Mouse (Mus musculus) spleen, adult 2 months (tissue): ENCODE measurements around the gene Mlip. TPM values are rescaled to one million over a fixed set of nuclear protein-coding genes. Genes with fewer than 3 reads are reported as not detected.
"Not testable (repeated sequence)": the region's sequence is repeated elsewhere in the genome, so short reads cannot be mapped to it uniquely, and the experiment has no call there.

Source experiments
- DNase-seq, 2 experiments: peaks; one replicate each; pipeline versions ENCODE4 v3.0.0 to v3.0.0-alpha.2; 2012 to 2021; ENCODE audit warnings: low spot score in 2 of 2, low read depth in 1 of 2
- H3K27ac ChIP-seq: fragments of 200-500 bp; 2 replicates; pipeline ENCODE4 v1.5.1; 2012; ENCODE audit warnings: low read length, inconsistent platforms; ENCODE audit not compliant: insufficient read depth
- H3K27me3 ChIP-seq: fragments of 200-500 bp; 2 replicates; pipeline ENCODE4 v1.6.1; 2012; ENCODE audit warnings: mild to moderate bottlenecking, moderate library complexity, low read length, inconsistent platforms; ENCODE audit not compliant: control insufficient read depth, insufficient read depth
- H3K36me3 ChIP-seq: fragments of 200-500 bp; 2 replicates; pipeline ENCODE4 v1.6.1; 2012; ENCODE audit warnings: mild to moderate bottlenecking, low read length, inconsistent platforms; ENCODE audit not compliant: control insufficient read depth, insufficient read depth
- H3K4me1 ChIP-seq: fragments of 200-500 bp; 2 replicates; pipeline ENCODE4 v1.6.1; 2011; ENCODE audit warnings: inconsistent platforms; ENCODE audit not compliant: control insufficient read depth, insufficient read depth, insufficient read length
- H3K4me3 ChIP-seq: fragments of 200-500 bp; 2 replicates; pipeline ENCODE4 v1.5.1; 2011; ENCODE audit warnings: mild to moderate bottlenecking, inconsistent platforms; ENCODE audit not compliant: insufficient read depth, insufficient read length; ENCODE audit errors: extremely low read depth
- CTCF ChIP-seq: fragments of 200-500 bp; IDR thresholded peaks from 2 replicates; pipeline ENCODE4 v1.5.1; 2011; ENCODE audit warnings: mild to moderate bottlenecking, inconsistent platforms; ENCODE audit not compliant: insufficient read depth, insufficient read length, insufficient replicate concordance; ENCODE audit errors: extremely low read depth
- POLR2A ChIP-seq: fragments of 200-500 bp; IDR thresholded peaks from 2 replicates; pipeline ENCODE4 v1.6.1; 2011; ENCODE audit warnings: low read depth, low read length, inconsistent platforms
- WGBS: fragments of 180-500 bp; shearing (Covaris S2); methylation state at CpG from one replicate; pipeline ENCODE4 v1.1.7; 2018; 5-methylcytosine and 5-hydroxymethylcytosine counted together
- polyA plus RNA-seq: library from polyadenylated mRNA; depleted of rRNA; stranded (reverse); fragments of >200 nt; gene quantifications from 2 replicates; pipeline ENCODE4 v1.2.3, GENCODE M21; 2012

The Mlip gene
- polyA plus RNA-seq, 1 experiment, result not detected

DNA sequence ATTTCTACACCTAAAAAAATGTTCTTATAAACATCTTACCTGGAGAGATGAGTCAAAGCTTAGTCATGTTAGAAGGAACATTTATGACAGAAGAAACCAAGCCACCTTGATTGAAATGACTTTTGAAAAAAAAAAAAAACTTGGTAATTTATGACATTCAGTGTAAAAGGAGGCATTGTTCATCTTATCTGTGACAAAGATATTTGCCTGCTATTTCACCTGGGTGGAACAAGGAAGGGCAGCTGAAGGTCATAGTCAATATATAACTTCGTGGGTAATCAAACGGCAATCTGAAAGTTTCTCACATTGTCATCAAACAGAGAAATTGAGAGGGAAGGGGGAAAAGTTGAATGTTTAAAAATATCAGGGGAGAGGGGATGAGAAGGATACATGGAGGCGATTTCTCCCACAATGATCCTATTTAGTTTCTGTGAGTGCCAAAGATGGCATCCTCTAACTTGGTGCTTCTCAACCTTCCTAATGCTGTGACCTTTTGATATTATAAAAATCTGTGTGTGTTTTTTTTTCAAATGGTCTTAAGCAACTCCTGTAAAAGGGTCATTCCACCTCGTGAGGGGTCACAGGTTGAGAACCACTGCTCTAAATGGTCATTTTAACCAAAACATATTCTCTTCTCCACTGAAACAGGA lies 192.4 kb downstream of the Mlip start:
- TF ChIP-seq POLR2A, result no peak
- TF ChIP-seq CTCF, result no peak
- Histone ChIP-seq H3K4me3 (no peak overlapping the region), H3K27me3 (no peaks in the 10 kb centered on the region), H3K4me1 (no peaks in the 10 kb centered on the region), H3K36me3 (no peaks in the 10 kb centered on the region), H3K27ac (no peak overlapping the region)
- 85% methylated on average over 4 of the region's 4 CpGs for WGBS
- DNase-seq, result no peak

DNA sequence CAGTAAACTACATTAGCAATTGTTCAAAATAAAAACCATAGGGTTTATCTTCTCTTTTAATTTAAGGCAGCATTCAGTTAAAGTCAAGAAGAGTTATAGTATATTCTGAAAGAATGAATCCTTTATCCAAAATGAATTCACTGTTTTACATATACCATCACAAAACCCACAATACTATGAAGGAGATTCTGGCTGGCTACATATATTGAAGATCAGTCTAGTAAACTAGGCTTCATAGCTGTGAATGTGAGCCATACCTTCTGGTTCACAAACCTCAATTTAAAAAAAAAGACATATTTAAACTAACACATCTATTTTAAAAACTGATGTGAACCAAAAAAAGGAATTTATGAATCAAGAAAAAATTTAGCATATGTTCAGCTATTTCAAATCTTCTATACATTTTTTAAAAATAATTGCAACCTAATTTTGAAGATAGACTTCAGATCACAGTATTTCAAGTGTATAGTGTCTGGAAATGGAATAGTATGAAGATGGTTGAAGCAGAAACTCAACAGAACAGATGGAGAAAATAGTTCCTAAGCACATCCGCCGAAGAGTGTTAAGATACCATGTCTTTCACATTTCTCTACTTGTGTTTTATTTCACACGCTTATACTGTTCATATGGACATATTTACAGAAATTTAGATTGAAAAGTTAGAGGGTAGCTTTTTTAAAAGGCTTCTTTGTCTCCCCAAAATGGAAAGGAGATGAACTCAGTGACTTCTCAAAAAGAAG lies 204.1 kb downstream of the Mlip start:
- H3K4me1 ChIP-seq, result no peaks in the 10 kb centered on the region
- H3K4me3 ChIP-seq, result no peak overlapping the region
- DNase-seq, result no peak
- WGBS, result 94% methylated on average over 3 of the region's 3 CpGs
- no peaks in the 10 kb centered on the region for H3K27me3 ChIP-seq
- no peaks in the 10 kb centered on the region for H3K36me3 ChIP-seq
- no peak for TF ChIP-seq POLR2A
- no peak overlapping the region for H3K27ac ChIP-seq

DNA sequence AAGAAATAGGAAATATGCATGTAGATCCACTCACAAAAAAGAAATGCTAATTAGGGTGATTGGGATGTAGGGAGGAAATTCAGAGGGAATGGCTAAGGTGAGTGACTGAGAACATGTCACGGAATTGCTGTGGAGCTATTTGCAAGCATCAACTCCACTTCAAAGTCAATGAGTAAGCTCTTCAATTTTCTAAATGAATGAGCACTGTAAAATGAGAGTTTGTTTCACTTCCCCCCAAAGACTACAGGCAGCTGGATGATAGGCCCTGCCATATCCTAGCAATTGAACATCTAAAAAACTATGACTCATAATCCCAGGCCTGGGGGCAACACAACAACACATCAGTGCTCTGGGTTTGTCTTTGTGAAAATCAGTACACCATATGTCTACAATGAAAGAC lies 233.0 kb downstream of the Mlip start:
- TF ChIP-seq POLR2A, result no peak
- TF ChIP-seq CTCF, result no peak
- no peaks in the 10 kb centered on the region; the same call in 1 of the 2 replicates for H3K27me3 ChIP-seq
- no peaks in the 10 kb centered on the region for H3K4me1 ChIP-seq
- no peak for DNase-seq
- no peaks in the 10 kb centered on the region for H3K36me3 ChIP-seq
- H3K4me3 ChIP-seq, result no peak overlapping the region
- WGBS, result 89% methylated on average over 1 of the region's 1 CpGs
- no peak overlapping the region for H3K27ac ChIP-seq

DNA sequence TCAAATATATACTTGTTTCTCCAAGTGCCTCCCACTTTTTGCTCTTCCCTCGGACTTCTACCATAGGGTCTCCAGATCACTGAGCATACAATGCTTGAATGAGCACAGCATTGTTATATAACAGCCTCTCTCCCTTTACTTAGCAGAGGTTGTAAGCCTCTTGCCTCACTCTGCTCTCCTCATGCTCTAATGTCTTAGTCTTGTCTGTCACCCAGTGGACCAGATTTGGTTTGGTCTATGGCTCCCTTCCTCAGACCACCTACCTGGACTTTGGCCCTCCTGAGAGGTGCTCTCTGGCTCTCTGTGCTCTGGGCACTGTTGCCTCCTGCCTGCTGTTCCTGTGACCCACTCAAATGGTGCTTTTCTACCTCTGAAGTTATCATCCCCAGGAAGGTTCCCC lies 255.9 kb downstream of the Mlip start:
- DNase-seq, result no peak
- WGBS, result 72% methylated on average over 1 of the region's 1 CpGs
- TF ChIP-seq POLR2A, result no peak
- no peak for TF ChIP-seq CTCF
- Histone ChIP-seq H3K36me3 (no peaks in the 10 kb centered on the region), H3K4me3 (no peak overlapping the region), H3K4me1 (no peaks in the 10 kb centered on the region), H3K27ac (no peak overlapping the region), H3K27me3 (no peaks in the 10 kb centered on the region)

DNA sequence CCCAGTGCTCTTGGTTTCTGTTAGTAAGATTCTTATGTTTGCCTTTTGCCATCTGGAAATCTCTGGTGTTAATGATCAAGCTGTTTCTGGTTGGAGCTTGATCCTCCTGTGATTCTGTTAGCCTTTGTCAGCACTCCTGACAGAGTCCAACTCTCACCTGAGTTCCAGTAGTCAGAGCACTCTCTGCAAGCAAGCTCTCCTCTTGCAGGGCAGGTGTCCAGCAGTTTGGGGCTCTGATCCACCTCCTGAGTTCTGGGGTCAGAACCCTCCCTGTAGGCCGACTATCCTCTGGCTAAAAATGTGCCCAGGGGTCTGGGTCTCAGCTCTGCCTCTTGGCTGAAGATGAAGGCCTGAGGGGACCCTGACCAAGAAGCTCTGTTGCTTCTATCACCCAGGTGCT lies 269.5 kb downstream of the Mlip start:
- not testable (repeated sequence) for H3K4me1 ChIP-seq, DNase-seq, H3K4me3 ChIP-seq, H3K27ac ChIP-seq, H3K36me3 ChIP-seq, H3K27me3 ChIP-seq
- 67% methylated on average over 1 of the region's 1 CpGs for WGBS

DNA sequence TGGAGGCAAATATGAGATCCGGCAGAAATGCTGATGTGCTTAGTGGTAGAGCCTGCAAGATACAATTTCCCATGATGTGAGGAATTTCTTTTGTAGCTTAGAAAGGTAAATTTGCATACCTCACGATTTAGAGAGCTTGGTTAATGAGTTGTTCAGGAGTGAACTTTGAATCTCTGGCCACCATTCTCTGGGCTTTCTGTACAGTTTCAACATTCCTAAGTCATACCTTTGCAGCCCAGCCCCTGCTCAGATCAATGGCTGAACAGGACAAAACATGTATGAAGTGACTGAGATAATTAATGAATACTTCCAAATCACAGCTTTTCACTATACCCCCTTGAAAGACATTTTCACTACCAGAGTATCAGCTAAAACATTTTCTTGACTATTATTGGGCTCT lies 281.1 kb downstream of the Mlip start:
- H3K4me1 ChIP-seq, result no peaks in the 10 kb centered on the region
- WGBS, result 82% methylated on average over 2 of the region's 2 CpGs
- H3K27ac ChIP-seq, result no peak overlapping the region
- TF ChIP-seq POLR2A (no peak), CTCF (no peak)
- no peak for DNase-seq
- no peak overlapping the region for H3K4me3 ChIP-seq
- H3K36me3 ChIP-seq, result no peaks in the 10 kb centered on the region
- H3K27me3 ChIP-seq, result no peaks in the 10 kb centered on the region

DNA sequence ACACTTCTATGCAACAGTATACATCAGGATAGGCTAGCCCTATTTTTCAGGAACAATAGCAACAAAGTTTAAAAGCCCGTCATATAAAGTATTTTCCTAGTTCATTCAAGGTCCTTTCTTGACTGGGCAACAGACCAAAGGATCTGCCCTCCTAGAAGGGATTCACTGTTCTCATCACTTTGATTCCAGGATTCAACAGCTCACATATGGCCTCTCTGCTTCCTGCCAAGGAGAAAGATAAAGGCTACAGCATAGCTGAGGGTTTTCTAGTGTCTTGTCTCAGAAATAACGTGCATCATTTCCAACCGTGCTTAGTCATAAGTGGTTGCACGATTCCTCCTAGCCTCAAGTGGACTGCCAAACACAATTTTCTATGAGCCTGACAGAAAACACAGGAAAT lies 296.2 kb downstream of the Mlip start:
- WGBS, result 65% methylated on average over 4 of the region's 4 CpGs
- Histone ChIP-seq H3K36me3 (no peaks in the 10 kb centered on the region), H3K27me3 (no peaks in the 10 kb centered on the region), H3K4me1 (no peaks in the 10 kb centered on the region), H3K4me3 (no peak overlapping the region), H3K27ac (no peak overlapping the region)
- TF ChIP-seq POLR2A (no peak), CTCF (no peak)
- no peak for DNase-seq
